Mouse (Mus musculus): ENCODE data around the gene Slc9a2. TPM values are rescaled to one million over a fixed set of nuclear protein-coding genes. Genes with fewer than 3 reads are reported as not detected.
"Not testable (repeated sequence)": the region's sequence is repeated elsewhere in the genome, so short reads cannot be mapped to it uniquely, and the experiment has no call there.

Gene Slc9a2
- polyA plus RNA-seq, 1 experiment from 2014 or later: 0.25 TPM

DNA sequence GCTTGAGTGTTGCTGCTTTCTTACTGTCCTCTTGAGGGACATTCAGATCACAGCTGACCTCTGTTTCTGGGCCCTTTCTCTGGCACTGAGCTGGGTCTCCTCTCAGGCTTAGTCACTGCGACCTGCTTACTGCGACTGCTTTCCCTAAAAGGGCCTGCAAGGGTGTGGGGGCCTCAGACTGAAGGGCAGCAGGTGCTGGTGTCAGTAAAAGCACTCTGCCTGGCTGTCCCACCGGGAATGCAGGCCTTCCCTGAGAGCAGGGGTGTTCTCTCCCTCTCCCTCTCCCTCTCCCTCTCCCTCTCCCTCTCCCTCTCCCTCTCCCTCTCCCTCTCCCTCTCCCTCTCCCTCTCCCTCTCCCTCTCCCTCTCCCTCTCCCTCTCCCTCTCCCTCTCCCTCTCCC is 12.9 kb upstream of the Slc9a2 start:
- H3K27me3 ChIP-seq; H3K4me1 ChIP-seq; H3K36me3 ChIP-seq; H3K9ac ChIP-seq; H3K4me2 ChIP-seq; H3K4me3 ChIP-seq; H3K9me3 ChIP-seq; ATAC-seq (ENCODE audit: borderline replicate concordance, extremely low read depth, low FRiP score, low TSS enrichment); H3K27ac ChIP-seq: not testable (repeated sequence)
- WGBS: 7% methylated on average over 3 of the region's 3 CpGs

DNA sequence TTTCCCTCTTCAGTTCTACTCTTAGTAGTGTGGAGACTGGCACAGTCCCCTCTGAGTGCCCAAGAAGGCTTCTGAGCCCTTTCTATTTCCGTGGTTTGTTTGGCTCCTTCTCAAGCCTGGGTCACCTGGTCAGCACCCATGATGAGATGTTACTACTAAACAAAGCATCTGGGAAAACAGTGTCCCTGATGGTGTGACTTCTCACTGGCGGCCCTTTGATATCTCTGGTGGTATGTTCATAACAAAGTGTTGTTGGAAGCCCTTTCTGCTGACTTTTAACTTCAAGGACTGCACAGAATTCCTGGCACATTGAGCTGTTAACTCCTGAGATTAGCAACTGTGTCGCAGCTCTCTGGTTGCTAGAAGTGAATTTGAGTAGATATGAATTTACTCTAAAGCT is 10.3 kb upstream of the Slc9a2 start:
- 59% methylated on average over 3 of the region's 3 CpGs for WGBS
- Histone ChIP-seq H3K9me3 (no peaks in the 10 kb centered on the region), H3K4me2 (no peak overlapping the region), H3K27ac (no peak overlapping the region), H3K36me3 (no peaks in the 10 kb centered on the region), H3K4me1 (no peaks in the 10 kb centered on the region), H3K9ac (no peak overlapping the region), H3K4me3 (no peak overlapping the region), H3K27me3 (no peaks in the 10 kb centered on the region)
- no peak for ATAC-seq (ENCODE audit: borderline replicate concordance, extremely low read depth, low FRiP score, low TSS enrichment)

DNA sequence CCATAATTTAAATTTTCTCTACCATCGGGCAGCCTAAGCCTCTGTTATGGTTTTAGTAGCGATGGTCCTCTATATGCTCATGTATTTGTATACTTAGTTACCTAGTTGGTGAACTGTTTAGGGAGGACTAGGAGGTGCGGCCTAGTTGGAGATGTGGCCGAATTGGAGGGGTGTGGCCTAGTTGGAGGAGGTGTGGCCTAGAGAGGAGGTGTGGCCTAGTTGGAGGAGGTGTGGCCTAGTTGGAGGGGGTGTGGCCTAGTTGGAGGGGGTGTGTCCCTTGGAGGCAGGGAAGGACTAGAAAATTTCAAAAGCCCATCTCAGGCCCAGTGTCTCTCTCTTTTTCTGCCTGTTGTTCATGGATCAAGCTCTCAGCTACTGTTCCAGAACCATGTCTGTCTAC is 8.9 kb upstream of the Slc9a2 start:
- H3K4me1 ChIP-seq: no peaks in the 10 kb centered on the region
- no peak for ATAC-seq (ENCODE audit: borderline replicate concordance, extremely low read depth, low FRiP score, low TSS enrichment)
- no peak overlapping the region for H3K4me3 ChIP-seq
- H3K27me3 ChIP-seq: no peaks in the 10 kb centered on the region
- no peak overlapping the region for H3K27ac ChIP-seq
- no peaks in the 10 kb centered on the region for H3K9me3 ChIP-seq
- 88% methylated on average over 4 of the region's 4 CpGs for WGBS
- H3K36me3 ChIP-seq: no peaks in the 10 kb centered on the region
- H3K4me2 ChIP-seq: no peak overlapping the region
- H3K9ac ChIP-seq: no peak overlapping the region

DNA sequence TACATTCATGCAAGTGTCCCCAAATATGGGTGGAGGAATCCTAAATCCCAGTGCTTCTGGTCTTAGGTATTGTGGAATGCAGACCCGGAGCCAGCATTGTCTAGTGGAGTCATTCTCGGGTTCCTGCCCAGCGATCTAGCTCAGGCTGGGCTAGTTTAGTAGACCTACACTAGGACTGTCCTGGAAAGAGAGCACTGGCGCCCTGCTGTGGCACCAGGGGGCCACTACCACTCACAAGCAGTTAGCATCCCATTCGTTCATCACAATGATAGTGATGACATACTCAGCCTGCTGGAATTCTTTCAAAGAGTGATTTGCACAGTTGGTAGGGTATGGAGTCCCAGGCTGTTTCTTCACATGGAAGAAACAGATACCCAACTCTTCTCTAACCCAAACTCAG is 3.1 kb upstream of the Slc9a2 start:
- Histone ChIP-seq H3K36me3 (no peaks in the 10 kb centered on the region), H3K4me2 (no peak overlapping the region), H3K27ac (no peak overlapping the region), H3K4me1 (peaks cover 17% of the 10 kb centered on the region), H3K9me3 (no peaks in the 10 kb centered on the region), H3K4me3 (no peak overlapping the region), H3K9ac (no peak overlapping the region), H3K27me3 (peaks cover 46% of the 10 kb centered on the region)
- no peak for ATAC-seq (ENCODE audit: borderline replicate concordance, extremely low read depth, low FRiP score, low TSS enrichment)
- WGBS: 32% methylated on average over 5 of the region's 5 CpGs

DNA sequence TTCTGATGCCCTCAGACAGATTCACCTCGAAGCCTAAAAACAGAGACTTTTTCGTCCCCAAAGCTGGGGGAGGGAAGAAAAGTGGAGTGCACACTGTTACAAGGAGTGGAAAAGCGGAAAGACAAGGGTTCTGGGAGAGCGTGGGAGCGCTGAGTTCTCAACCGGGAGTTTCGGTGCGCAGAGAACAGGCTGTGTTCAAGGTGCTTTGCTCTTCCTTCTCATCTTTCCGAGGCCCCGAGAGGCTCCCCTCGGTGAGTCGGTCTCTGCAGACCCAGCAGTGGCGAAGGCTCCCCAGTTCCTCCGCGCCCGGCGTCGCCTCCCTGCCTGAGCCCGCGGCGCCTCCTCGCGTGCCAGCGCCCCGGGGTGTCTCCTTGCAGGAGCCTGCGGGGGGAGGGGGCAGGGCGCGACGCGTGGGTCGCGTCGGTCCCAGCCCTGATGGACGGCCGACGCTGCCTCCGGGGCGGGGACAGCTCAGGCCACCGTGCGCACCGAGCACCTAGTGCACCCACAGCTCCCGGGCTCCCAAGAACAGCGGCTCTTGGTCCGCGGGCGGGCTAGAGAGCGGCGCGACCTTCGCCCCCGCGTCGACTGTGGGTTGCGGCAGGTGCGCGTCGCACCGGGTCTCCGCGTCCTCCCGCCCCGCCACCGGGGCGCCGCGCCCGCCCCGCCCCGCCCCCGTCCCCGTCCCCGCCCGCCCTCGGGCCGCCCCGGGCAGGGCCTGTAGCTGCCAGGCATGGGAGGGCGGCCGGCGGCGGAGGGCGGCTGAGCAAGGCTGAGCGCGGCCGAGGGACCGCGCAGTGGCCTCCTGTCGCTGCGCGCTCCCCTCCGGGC is 709 bp downstream of the Slc9a2 start:
- Histone ChIP-seq H3K36me3 (no peaks in the 10 kb centered on the region), H3K4me3 (peak overlapping the region; percentile 51), H3K9me3 (no peaks in the 10 kb centered on the region), H3K4me2 (peak overlapping the region; percentile 95), H3K9ac (peak overlapping the region; percentile 31), H3K27me3 (peaks cover 67% of the 10 kb centered on the region), H3K27ac (no peak overlapping the region), H3K4me1 (peaks cover 17% of the 10 kb centered on the region)
- ATAC-seq (ENCODE audit: borderline replicate concordance, extremely low read depth, low FRiP score, low TSS enrichment): peak; percentile 73
- 1% methylated on average over 49 of the region's 90 CpGs for WGBS

DNA sequence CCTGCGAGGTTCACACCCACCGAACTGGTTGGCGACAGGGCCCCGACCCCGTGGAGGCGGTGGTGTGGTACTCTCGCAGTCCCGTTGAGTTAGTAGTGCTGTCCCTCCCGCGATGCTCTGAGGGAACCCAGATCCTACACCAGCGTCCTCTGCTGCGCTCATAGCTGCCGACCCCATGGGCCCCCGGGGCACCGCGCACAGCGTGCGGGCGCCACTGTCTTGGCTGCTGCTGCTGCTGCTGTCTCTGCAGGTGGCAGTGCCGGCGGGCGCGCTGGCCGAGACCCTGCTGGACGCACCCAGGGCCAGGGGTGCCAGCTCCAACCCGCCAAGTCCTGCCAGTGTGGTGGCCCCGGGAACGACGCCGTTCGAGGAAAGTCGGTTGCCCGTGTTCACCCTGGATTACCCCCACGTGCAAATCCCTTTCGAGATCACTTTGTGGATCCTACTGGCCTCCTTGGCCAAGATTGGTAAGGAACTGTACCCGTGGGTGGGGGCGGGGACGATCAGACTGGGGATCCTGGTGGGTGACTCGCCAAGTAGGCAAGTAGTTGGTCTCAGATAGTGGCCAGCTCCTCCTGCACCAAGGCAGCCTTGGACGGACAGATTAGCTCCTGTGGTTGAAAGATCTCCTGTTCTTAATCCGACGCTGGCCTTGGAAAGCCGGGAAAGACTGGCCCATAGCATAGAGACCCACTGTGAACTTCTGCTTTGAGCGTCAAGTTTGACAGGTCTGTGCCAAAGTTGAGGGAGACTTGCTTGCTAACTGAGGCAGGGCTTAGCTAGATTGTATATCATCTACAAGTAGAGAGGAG is 1.5 kb downstream of the Slc9a2 start:
- H3K27ac ChIP-seq: no peak overlapping the region
- peaks cover 67% of the 10 kb centered on the region for H3K27me3 ChIP-seq
- H3K9ac ChIP-seq: peak overlapping the region; percentile 31
- peak overlapping the region; percentile 95 for H3K4me2 ChIP-seq
- no peaks in the 10 kb centered on the region for H3K36me3 ChIP-seq
- WGBS: 3% methylated on average over 39 of the region's 44 CpGs
- ATAC-seq (ENCODE audit: borderline replicate concordance, extremely low read depth, low FRiP score, low TSS enrichment): 0 out of 2 replicates have a peak, but pooled peaks have one; percentile 8
- H3K4me1 ChIP-seq: peaks cover 17% of the 10 kb centered on the region
- peak overlapping the region; percentile 51 for H3K4me3 ChIP-seq
- no peaks in the 10 kb centered on the region for H3K9me3 ChIP-seq

DNA sequence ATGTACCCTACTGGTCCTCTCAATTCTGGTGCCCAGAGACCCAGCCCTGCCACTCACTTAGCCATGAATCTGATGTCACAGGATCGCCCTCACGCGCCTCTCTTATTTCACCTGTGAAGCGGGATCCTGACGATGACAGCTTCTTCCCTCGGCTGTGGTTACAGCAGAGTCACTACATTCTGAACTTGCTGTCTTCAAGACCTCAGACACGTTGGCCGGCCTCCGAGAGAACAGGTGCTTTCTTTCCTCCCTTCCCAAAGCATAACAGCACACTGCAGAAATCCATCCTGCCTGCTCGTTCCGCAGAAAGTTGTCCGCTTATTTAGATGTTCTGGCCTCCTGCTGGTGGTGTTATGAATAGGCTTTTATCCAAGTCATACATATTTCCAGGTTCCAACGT is 13.9 kb downstream of the Slc9a2 start:
- Histone ChIP-seq H3K36me3 (no peaks in the 10 kb centered on the region), H3K27me3 (no peaks in the 10 kb centered on the region), H3K4me2 (no peak overlapping the region), H3K9ac (no peak overlapping the region), H3K4me1 (no peaks in the 10 kb centered on the region), H3K9me3 (no peaks in the 10 kb centered on the region), H3K4me3 (no peak overlapping the region), H3K27ac (no peak overlapping the region)
- WGBS: 83% methylated on average over 13 of the region's 13 CpGs
- ATAC-seq (ENCODE audit: borderline replicate concordance, extremely low read depth, low FRiP score, low TSS enrichment): no peak

DNA sequence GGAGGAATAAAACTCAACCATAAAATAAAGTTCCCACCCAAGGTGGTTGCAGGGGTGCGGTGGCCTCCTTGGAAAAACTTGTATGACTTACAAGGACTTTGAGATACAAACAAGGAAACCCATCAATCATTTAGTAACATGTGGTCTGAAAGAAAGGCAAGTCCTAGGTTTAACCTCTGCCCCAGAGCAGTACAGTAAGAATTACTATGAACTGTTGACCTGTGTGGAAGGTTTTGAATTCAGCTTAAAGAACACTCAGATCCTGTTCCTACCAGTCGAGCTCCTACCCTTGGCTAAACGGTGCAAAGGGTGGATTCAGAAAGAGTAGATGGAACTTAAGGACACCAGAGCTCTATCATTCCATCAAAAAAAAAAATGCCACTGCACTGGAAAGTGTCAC is 16.1 kb downstream of the Slc9a2 start:
- no peak overlapping the region for H3K27ac ChIP-seq
- no peaks in the 10 kb centered on the region for H3K4me1 ChIP-seq
- no peaks in the 10 kb centered on the region for H3K36me3 ChIP-seq
- ATAC-seq (ENCODE audit: borderline replicate concordance, extremely low read depth, low FRiP score, low TSS enrichment): no peak
- H3K4me3 ChIP-seq: no peak overlapping the region
- whole genome bisulfite sequencing: 83% methylated on average over 3 of the region's 3 CpGs
- H3K9me3 ChIP-seq: no peaks in the 10 kb centered on the region
- no peak overlapping the region for H3K4me2 ChIP-seq
- no peaks in the 10 kb centered on the region for H3K27me3 ChIP-seq
- H3K9ac ChIP-seq: no peak overlapping the region

DNA sequence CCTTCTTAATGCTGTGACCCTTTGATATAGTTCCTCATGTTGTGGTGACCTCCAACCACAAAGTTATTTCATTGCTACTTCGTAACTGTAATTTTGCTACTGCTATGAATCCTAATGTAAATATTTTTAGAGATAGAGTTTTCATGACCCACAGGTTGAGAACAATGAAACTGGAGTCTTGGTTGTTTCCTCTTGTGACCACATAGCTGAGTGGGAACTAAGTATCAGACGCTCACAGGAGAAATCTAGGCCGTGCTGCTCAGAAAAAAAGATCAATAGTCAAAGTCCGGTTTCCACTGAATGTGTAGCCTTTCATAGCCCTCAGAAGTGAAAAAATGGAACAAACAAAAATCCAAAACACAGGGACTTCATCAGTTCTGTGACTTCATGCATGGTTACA is 24.7 kb downstream of the Slc9a2 start:
- Histone ChIP-seq H3K9me3 (no peaks in the 10 kb centered on the region), H3K4me1 (no peaks in the 10 kb centered on the region), H3K4me2 (no peak overlapping the region), H3K36me3 (no peaks in the 10 kb centered on the region), H3K27me3 (no peaks in the 10 kb centered on the region), H3K27ac (no peak overlapping the region), H3K9ac (no peak overlapping the region), H3K4me3 (no peak overlapping the region)
- no peak for ATAC-seq (ENCODE audit: borderline replicate concordance, extremely low read depth, low FRiP score, low TSS enrichment)
- WGBS: 84% methylated on average over 4 of the region's 4 CpGs

DNA sequence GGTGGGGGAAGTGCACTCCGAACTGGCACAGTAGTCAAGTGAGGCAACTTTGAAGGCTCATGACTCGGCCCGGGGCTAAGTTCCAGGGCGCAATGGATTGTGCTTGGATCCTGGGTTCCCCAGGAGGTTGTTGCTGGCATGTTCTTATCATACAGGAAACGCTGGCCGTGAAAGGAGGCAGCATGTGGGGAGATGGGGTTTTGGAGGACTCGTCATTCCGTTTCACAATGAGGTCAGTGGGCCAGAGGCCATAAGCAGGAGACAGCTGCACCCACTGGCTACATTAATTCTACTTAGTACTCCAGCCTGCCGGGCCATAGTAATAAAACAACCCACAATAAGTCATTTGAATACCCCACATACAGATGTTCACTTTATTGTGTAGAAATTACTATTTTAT is 34.6 kb downstream of the Slc9a2 start:
- H3K4me1 ChIP-seq: no peaks in the 10 kb centered on the region
- no peaks in the 10 kb centered on the region for H3K27me3 ChIP-seq
- H3K9me3 ChIP-seq: no peaks in the 10 kb centered on the region
- ATAC-seq (ENCODE audit: borderline replicate concordance, extremely low read depth, low FRiP score, low TSS enrichment): no peak
- no peak overlapping the region for H3K4me2 ChIP-seq
- no peak overlapping the region for H3K4me3 ChIP-seq
- 71% methylated on average over 9 of the region's 9 CpGs for WGBS
- no peaks in the 10 kb centered on the region for H3K36me3 ChIP-seq
- H3K9ac ChIP-seq: no peak overlapping the region
- no peak overlapping the region for H3K27ac ChIP-seq

DNA sequence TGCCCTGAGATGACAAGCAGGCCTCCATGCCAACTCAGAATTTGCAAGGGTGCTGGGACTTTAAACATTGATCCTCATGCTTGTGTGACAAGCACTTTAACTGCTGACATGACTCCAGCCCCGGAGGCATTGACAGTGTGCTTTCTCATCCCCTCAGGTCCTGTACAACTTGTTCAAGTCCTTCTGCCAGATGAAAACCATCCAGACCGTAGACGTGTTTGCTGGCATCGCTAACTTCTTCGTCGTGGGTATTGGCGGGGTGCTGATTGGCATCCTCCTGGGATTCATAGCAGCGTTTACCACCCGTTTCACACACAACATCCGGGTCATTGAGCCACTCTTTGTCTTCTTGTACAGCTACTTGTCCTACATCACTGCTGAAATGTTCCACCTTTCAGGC is 45.7 kb downstream of the Slc9a2 start:
- H3K4me1 ChIP-seq: no peaks in the 10 kb centered on the region
- no peak overlapping the region for H3K9ac ChIP-seq
- no peak overlapping the region for H3K4me2 ChIP-seq
- H3K27me3 ChIP-seq: no peaks in the 10 kb centered on the region
- no peak overlapping the region for H3K4me3 ChIP-seq
- H3K27ac ChIP-seq: no peak overlapping the region
- 81% methylated on average over 10 of the region's 10 CpGs for whole genome bisulfite sequencing
- no peaks in the 10 kb centered on the region for H3K36me3 ChIP-seq
- ATAC-seq (ENCODE audit: borderline replicate concordance, extremely low read depth, low FRiP score, low TSS enrichment): no peak
- H3K9me3 ChIP-seq: no peaks in the 10 kb centered on the region

DNA sequence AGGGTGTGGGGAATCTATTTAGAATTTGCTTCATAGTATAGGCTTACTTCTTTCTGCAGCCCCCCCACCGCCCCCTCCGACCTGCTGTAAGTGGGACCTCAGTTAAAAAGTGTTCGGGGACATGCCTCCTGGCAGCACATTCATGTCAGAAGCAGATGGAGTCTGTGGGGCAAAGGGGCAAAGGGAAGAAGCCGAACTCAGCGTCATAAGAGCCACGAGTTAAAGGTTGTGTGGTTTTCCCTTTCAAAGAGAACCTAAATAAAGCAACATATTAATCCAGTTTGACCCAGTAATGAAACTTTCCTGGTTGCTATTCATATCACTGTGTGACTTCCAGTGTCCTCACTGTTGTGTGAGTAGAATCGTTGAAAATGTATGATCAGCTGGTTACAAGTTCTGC is 47.0 kb downstream of the Slc9a2 start:
- Histone ChIP-seq H3K9ac (no peak overlapping the region), H3K36me3 (no peaks in the 10 kb centered on the region), H3K27me3 (no peaks in the 10 kb centered on the region), H3K4me1 (no peaks in the 10 kb centered on the region), H3K4me3 (no peak overlapping the region), H3K9me3 (no peaks in the 10 kb centered on the region), H3K27ac (no peak overlapping the region), H3K4me2 (no peak overlapping the region)
- 66% methylated on average over 7 of the region's 7 CpGs for WGBS
- no peak for ATAC-seq (ENCODE audit: borderline replicate concordance, extremely low read depth, low FRiP score, low TSS enrichment)
